Mouse (Mus musculus) CH12.LX (cell line): Measurements from ENCODE around the gene Prr13.

Experiments used
- CTCF ChIP-seq, 2 experiments: IDR thresholded peaks in 1 of 2; conservative IDR thresholded peaks in 1 of 2; 2 replicates each; pipeline ENCODE4 v1.5.1; 2011 to 2012; ENCODE audit warnings: low read depth in 2 of 2, low read length in 2 of 2, improper control_type of control experiment in 1 of 2, inconsistent platforms in 1 of 2, mild to moderate bottlenecking in 1 of 2, moderate library complexity in 1 of 2
- GABPA ChIP-seq: IDR thresholded peaks from 2 replicates; pipeline ENCODE4 v1.6.1; 2012; ENCODE audit warnings: low read depth, low read length, improper control_type of control experiment, inconsistent platforms; ENCODE audit not compliant: insufficient replicate concordance
- ZMIZ1 ChIP-seq: IDR thresholded peaks from 2 replicates; pipeline ENCODE4 v1.6.1; 2012; ENCODE audit warnings: low read depth, mild to moderate bottlenecking, inconsistent platforms, low read length, improper control_type of control experiment

DNA sequence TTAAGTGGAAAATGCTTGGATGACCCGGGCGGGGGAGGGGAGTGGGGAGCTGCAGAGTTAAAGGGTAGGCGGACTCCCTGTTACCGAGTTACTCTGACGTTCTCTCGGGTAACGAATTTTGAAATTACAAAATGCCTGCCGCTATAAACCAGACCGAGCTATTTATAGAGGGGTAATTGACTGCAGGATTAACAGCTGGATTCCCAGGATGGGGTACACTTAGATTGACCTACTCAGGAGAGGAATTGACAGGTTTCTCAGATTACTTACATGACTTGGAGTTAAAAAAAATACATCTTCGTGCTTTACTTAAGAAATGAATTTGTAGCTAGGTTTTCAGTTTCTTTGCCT is 12.4 kb downstream of the Prr13 start:
- TF ChIP-seq GABPA (no peak), CTCF (conservative IDR thresholded peaks at IDR 0.05 in 1 of 2, IDR thresholded peaks at IDR 0.05 in 1 of 2; ENCODE audit: low read depth in 2 of 2, low read length in 2 of 2) (no peak), ZMIZ1 (no peak)
